Mouse (Mus musculus) kidney, adult 8-10 months (tissue): ENCODE measurements around the gene Gm6902.
"Not testable (repeated sequence)": the region's sequence is repeated elsewhere in the genome, so short reads cannot be mapped to it uniquely, and the experiment has no call there.

Experiments
- DNase-seq, 2 experiments: peaks; one replicate each; pipeline ENCODE4 v3.0.0; 2022

Gene Gm6902

DNA sequence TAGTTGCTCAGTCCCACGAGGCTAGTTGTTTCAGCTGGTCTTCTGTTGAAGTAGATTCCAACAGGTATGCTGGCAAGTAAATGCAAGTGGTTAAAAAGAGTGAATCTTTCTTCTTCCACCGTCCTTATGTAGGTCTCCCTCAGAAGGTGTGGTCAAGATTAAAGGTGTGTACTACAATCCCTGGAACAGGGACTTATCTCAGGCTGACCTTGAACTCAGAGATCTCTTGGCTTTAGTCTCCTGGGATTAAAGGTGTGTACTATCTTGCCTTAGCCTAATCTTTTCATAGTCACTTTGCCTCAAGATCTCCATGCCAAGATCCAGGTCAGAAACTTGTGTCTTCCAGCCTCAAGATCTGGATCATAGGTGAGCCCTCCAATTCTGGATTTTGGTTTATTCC lies at the start of gene Gm6902:
Gm6902 (minus strand) TSS at position 101 of the 400 bp plus-strand sequence.
- DNase-seq = not testable (repeated sequence)

DNA sequence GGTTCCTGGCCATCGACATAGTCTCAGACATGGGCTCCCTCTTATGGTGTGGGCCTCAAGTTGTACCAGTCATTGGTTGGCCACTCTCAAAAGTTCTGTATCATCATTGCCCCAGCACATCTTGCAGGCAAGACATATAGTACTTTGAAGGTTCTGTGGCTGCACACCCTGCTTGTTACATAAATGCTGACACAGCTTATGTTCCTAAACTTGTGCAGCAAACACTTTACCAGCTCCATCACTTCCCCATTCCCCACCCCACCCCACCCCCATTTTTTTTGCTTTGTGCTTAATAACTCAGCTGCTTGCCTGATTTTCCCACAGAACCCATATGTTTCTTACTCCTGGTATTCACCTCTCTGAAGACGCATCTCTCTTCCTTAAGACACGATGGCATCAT lies 22.2 kb upstream of the Gm6902 start, which contains the start of gene Nlrp4e:
Nlrp4e (plus strand) TSS at position 301 of the 400 bp plus-strand sequence.
- DNase-seq = not testable (repeated sequence)

DNA sequence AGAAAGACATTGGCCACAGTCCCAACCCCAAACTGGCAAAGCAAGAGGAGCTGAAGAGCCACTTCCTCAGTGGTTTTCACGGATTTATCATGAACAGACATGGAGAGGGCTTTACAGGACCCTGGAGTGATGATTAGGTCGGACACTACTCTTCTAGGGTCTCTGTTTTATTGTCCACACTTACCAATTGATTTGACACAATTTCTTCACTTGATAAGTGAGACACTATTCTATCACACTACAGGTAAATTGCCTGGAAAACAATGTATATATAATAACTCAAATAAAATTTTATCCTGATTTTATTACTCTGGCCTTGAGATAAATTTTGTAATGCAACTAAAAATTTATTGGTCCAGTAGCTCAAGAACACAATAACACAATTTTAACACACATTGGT lies 27.1 kb downstream of the Gm6902 start, which contains the start of gene Vmn1r166:
Vmn1r166 (minus strand) TSS at position 101 of the 400 bp plus-strand sequence.
- not testable (repeated sequence) for DNase-seq
